Mouse (Mus musculus) kidney, postnatal 14 days (tissue): ENCODE measurements around the gene Acot11.

Source experiments
- DNase-seq: peaks from one replicate; pipeline ENCODE4 v3.0.0; 2022; ENCODE audit warnings: mixed read lengths

Acot11 gene

GRCm38 (mm10) chr4:106804910-106805274, at the start of gene Acot11:
Gene Acot11, minus strand, starts transcription at chr4:106804998.
- peak; percentile 78 for DNase-seq

GRCm38 (mm10) chr4:106848290-106849092, 43.7 kb upstream of the Acot11 start:
- peak; percentile 26 for DNase-seq

GRCm38 (mm10) chr4:106847591-106848289, 42.9 kb upstream of the Acot11 start:
- peak; percentile 76 for DNase-seq

- no peak for DNase-seq
Observed at GRCm38 (mm10) chr4:106842561-106842960, 37.8 kb upstream of the Acot11 start.

GRCm38 (mm10) chr4:106841856-106842255, 37.1 kb upstream of the Acot11 start:
- no peak for DNase-seq

- no peak for DNase-seq
Observed at GRCm38 (mm10) chr4:106841303-106841702, 36.5 kb upstream of the Acot11 start.

- DNase-seq: no peak
Observed at GRCm38 (mm10) chr4:106840651-106841145, 35.9 kb upstream of the Acot11 start.

- DNase-seq: peak; percentile 95
Observed at GRCm38 (mm10) chr4:106839964-106840611, 35.3 kb upstream of the Acot11 start.

- DNase-seq: no peak
Observed at GRCm38 (mm10) chr4:106839254-106839834, 34.5 kb upstream of the Acot11 start.

GRCm38 (mm10) chr4:106838548-106839253, 33.9 kb upstream of the Acot11 start:
- DNase-seq: peak; percentile 95

- DNase-seq: peak; percentile 84
Observed at GRCm38 (mm10) chr4:106837964-106838363, 33.2 kb upstream of the Acot11 start.

GRCm38 (mm10) chr4:106837425-106837824, 32.6 kb upstream of the Acot11 start:
- DNase-seq: no peak

- no peak for DNase-seq
Observed at GRCm38 (mm10) chr4:106830545-106831112, 25.8 kb upstream of the Acot11 start.

GRCm38 (mm10) chr4:106827738-106828361, 23.1 kb upstream of the Acot11 start:
- peak; percentile 82 for DNase-seq

GRCm38 (mm10) chr4:106825229-106825628, 20.4 kb upstream of the Acot11 start:
- no peak for DNase-seq

- no peak for DNase-seq
Observed at GRCm38 (mm10) chr4:106819404-106819803, 14.6 kb upstream of the Acot11 start.

- no peak for DNase-seq
Observed at GRCm38 (mm10) chr4:106818332-106818731, 13.5 kb upstream of the Acot11 start.

GRCm38 (mm10) chr4:106817017-106817416, 12.2 kb upstream of the Acot11 start:
- DNase-seq: no peak

GRCm38 (mm10) chr4:106815396-106816324, 10.9 kb upstream of the Acot11 start:
- DNase-seq: no peak

- no peak for DNase-seq
Observed at GRCm38 (mm10) chr4:106811162-106811561, 6.4 kb upstream of the Acot11 start.
